Mouse (Mus musculus) frontal cortex, postnatal 10 days (tissue): ENCODE results near the gene Amotl1.

Experiments
- DNase-seq, 2 experiments: peaks; one replicate each; pipeline ENCODE4 v3.0.0; 2022; ENCODE audit warnings: low spot score in 2 of 2, mixed read lengths in 1 of 2

Amotl1 gene

GRCm38 (mm10) chr9:14547584-14548365 is 97.1 kb downstream of the Amotl1 start:
- no peak for DNase-seq

GRCm38 (mm10) chr9:14544034-14544757 is 100.7 kb downstream of the Amotl1 start:
- DNase-seq, result no peak

DNA sequence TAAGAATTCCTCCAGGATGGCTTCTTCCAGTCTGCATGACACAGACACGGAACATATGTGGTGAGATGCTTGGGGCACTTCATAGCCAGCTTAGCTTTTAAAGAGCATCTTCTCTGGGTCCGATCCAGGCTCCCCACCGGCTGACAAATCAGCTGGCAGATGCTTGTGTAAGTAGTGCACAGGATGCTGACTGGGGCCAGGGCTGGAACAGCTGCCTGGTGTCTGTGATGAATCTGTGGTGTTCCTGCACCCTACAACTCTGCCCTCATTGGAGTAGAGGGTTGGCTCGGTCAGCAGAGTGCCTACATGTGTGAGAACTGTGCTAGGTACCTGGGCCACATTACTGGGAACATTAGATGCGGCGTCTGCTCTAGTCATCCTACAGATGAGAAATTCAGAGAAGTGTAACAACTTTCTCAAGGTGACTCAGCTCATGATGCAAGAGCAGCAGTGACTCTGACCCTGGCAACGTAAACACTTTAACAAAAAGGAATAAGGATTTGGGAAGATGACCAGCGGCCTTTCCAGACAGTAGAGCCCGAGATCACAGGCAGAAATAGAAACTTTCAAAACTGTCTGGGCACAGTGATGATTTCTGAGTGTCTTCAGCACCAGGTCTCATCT is 109.9 kb downstream of the Amotl1 start:
- no peak for DNase-seq

DNA sequence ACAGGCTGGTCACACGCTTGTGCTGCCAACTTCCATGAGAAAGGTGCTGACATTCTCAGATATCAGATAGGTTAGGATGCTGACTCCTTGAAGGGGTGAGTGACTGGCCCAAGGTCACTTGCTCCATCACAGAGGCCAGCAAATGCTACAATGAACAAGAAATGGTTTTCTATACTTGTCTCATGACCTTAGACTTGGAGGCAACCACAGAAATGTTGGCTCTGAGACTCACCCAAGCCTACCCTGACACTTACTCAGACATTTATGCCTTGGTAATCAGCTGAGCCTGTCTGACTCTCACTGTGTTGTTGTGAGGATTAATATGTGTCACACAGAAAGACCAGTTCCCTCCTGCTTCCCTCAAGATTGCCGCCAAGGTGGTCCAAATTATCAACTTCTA is 111.2 kb downstream of the Amotl1 start:
- DNase-seq, result no peak

DNA sequence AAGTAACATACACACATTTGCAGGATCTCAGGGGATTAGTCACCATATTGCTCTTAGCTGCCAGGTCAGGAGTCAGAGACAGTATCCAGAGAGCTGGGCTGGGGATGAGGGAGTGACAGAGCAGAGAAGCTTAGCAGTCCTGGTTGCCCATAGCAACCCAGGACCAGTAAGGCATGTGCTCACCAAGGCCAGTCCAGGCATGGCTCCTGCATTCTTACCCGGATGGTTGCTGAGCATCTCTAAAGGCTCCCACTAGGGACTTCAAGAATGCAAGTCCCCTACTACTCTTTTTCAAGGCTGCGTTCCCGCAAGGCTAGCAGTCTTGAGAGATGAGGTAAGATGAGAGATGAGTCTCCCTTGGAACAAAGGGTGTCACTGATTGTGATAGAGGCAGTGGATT is 112.6 kb downstream of the Amotl1 start:
- no peak for DNase-seq

DNA sequence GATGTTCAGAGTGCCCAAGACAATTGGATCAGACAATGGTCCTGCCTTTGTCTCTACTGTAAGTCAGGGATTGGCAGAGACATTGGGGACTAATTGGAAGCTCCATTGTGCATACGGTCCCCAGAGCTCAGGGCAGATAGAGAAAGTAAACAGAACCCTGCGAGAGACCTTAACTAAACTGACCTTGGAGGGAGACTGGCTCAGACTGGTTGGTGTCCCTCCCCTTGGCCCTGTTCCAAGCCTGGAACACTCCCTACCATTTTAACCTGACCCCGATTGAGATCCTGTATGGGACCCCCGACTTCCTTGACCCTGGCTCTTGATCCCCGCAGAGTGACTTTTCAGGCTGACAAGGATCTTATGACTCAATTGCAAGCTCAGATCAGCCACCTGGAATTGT is 114.9 kb downstream of the Amotl1 start:
- no peak for DNase-seq

GRCm38 (mm10) chr9:14523408-14524043 is 121.3 kb downstream of the Amotl1 start:
- DNase-seq, result peak; percentile 34 to 73

DNA sequence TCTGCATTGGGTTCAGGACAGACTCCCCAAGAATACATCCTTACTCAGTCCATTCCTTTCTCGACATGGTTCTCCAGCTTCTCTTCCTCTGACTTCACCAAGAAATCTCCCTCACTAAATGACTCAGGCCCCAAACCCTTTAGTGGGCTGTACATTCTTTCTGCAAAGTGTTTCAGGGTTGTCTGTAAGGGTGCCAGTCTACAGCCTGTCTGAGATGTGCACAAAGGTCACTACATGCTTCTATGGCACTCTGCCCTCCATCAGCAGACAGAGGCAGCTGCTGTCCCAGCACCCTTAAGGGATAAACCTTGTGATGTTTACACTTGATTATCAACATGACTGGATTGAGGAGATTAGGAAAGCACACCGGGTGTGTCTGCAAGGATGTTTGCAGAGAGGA is 123.2 kb downstream of the Amotl1 start:
- DNase-seq, result no peak

DNA sequence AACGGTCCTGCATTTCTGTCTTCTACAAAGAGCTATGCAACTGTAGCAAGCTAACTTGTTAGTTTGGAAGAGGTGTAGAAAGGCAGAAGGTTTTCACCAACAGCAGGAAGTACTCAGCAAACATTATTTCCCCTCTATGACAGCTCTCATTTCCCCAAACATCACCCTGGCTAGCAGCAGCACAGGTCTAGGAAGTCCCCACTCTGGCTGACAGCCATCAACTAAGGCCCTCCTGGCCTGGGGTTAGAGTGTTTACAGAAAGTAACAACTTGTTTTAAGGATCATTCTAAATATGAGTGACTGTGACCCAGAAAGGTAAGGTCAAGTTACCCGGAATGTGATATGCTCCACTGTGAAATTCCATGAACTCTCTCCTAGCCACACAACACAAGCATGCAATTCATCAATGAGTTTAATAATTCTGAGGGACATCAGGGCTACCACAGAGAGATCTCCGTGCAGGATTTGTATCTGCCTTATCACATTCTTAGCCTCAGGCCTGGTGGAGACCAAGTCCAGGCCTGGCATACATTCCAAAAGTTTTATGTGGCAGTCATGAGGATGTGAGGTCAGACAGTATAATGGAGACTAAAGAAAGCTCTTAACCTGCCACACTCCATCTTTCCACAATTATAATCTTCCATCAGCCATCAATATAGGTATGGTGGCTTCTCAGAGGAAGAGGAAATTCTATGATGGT is 123.7 kb downstream of the Amotl1 start:
- DNase-seq, result no peak

GRCm38 (mm10) chr9:14518105-14518504 is 126.8 kb downstream of the Amotl1 start:
- no peak for DNase-seq

DNA sequence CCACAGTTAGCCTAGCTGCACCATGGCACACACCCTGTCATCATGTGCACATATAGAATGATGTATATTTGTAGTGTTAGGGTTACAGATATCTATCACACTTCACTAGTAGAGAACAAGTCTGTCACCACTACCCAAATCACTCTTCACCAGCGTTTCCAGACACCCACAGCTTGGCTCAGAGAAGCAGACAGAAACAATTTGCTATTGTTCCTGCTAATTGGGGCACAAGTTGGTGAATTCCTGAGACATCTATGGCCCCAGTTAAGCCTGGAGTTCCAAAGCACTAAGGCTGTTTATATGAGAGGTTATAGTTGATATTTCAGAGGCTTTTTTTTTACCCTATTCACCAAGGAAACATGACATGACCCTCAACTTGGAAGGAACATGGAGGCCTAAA is 127.6 kb downstream of the Amotl1 start:
- no peak for DNase-seq

DNA sequence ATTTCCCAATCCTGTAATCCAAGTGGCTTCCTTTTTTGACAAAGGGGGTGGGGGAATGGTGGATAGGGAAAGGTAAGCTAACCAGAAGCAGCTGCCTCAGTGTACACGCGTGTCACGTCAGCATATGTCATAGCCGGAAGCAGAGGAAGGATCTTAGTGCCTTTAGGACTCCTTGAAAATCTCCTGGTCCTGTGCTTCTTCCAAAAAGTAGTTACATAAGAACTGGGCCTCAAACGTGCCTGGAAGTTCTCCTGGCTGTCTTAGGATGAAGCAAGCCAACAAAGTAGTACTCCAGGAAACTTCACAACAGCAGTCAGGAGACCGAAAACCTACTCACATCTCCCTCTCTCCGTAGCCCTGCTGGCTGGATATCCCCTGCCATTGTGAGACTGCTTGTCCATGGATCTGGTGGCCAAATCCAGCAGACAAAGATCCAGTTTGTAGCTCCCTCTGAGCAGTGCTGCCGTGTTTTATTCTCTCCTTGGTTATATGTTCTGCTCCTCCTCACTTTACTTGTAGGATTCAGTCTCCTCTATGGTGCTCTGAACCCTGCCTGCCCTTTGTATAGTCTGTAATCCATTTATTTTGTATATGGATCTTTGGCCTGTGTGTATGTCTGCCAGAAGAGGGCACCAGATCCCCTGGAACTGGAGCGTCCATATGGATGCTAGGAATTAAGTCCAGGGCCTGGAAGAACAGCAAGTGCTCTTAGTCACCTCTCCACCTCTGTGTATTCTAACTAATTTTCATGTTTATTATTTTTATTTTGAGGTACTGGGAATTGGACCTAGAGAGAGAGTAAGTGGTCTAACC is 132.0 kb downstream of the Amotl1 start:
- DNase-seq, result peak in 1 of 2 experiments; percentile 29

DNA sequence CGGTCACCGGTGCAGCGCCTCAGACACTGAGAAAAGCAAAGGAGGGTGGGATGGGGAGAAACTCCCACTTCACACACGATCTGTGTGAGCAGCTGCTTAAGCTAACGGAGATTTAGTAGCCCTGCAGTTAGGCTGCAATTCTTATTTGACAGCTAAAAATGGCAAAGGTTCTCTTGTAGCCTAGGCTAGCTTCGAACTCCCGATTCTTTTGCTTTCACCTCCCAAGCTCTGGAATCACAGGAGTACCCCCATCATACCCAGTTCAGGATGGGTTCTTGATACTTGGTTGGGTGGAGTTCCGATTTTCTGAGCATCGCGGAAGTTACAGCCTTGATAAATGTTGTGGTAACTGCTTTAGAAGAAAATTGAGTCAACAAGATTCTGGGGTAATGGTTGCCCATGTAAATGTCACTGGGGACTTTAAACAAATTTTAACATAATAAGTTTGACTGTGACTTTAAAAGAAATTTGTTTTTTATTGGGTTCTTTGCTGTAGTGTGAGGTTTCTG is 143.9 kb downstream of the Amotl1 start:
- no peak for DNase-seq

DNA sequence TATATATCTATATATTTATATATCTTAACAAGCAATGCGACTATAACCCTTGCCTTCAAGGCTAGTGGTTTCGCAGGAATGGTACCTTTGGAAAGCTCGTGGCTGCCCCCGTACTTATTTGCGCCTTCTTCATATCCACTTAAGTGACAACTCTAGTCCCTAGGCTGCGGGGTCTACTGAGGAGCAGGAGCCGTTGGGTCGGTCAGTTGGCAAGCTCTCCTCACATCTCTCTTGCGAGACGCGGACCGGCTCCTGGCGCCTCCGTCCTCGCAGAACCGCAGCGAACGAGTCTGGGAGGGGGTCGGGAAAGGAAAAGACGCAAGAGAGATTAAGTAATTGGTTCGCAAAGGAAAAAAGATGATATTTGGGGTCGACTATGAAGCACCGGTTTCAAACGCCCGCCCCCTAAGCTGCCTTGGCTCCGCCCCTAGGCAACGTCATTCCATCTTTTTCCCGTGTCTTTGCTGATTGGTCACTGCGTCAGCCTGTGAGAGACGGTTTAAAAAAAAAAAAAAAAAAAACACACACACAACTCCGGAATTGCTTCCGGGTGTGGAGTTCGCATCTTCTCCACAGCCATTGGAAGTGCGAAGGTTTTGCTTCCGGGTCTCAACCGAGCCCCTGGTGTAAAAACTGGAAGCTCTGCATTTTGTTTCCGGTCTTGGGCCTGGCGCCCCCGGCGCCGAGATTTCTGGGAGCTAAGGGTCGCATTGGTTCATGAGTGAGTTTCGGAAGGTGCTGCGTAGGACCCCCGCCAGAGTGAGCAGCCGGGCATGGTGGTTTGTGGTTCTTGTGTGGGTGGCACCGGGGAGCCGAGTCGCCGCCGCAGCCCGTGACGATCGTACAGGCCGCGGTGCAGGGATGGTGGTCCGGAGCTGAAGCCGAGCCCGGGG is 144.6 kb downstream of the Amotl1 start, which contains the start of the genes Kdm4d and Cwc15:
Gene Kdm4d, minus strand, starts transcription at position 460 of the 893 bp plus-strand sequence.
Gene Cwc15, plus strand, starts transcription at position 595 of the 893 bp plus-strand sequence.
- peak; percentile 93 to 95 for DNase-seq

DNA sequence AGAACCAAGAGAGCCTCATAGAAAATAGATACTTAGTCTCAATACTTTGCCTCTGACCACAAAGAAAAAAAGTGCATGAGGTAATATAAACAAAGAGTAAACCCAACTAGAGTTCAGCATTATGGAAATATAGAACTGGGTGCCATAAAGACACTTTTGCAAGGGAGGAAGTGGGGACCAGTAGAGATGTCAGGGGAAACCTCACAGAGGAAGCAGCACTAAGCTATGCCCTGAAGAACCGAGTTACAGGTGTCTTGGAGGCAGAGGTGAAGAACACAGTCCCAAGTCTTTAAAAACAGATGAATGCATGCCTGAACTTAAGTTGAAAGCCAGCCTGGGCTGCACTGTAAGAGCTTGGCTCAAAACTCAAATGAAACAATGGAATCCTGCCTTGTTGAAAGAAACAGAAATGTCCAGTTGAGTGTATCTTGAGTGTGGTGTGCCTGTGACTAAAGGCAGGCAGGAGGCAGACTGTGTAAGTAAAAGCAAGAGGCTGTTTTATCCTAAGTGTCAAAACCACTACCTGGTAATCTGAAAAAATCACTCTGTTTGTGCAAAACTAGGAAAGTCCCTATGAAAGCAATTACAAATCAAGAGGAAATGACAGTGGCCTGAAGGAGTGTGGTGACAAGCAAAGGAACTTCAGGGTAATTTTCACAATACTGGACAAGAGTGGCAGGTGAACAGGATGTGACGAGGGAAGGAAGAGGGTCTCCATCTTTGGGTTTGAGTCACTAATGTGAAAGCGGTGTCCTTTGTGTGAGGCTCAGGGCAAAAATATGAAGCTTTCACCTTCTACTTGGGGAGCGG is 145.8 kb downstream of the Amotl1 start:
- no peak for DNase-seq
